Mouse (Mus musculus): ENCODE data around the gene Mc3r.

Gene Mc3r

GRCm38 (mm10) chr2:172248106-172248764 is at the start of gene Mc3r:
Mc3r (plus strand) TSS chr2:172248492.
- DNase-seq (ENCODE audit: inconsistent ontology term) = peak; percentile 37

GRCm38 (mm10) chr2:172201998-172202780 is 46.1 kb upstream of the Mc3r start:
- no peak for DNase-seq (ENCODE audit: inconsistent ontology term)

GRCm38 (mm10) chr2:172207003-172207402 is 41.3 kb upstream of the Mc3r start:
- DNase-seq (ENCODE audit: inconsistent ontology term) = peak; percentile 44

GRCm38 (mm10) chr2:172213480-172213879 is 34.8 kb upstream of the Mc3r start:
- no peak for DNase-seq (ENCODE audit: inconsistent ontology term)

- DNase-seq (ENCODE audit: inconsistent ontology term) = no peak
Measured at GRCm38 (mm10) chr2:172214336-172214735, 34.0 kb upstream of the Mc3r start.

- DNase-seq (ENCODE audit: inconsistent ontology term) = peak; percentile 56
Measured at GRCm38 (mm10) chr2:172215508-172216162, 32.7 kb upstream of the Mc3r start.

GRCm38 (mm10) chr2:172216163-172216915 is 32.0 kb upstream of the Mc3r start:
- DNase-seq (ENCODE audit: inconsistent ontology term) = no peak

- no peak for DNase-seq (ENCODE audit: inconsistent ontology term)
Measured at GRCm38 (mm10) chr2:172217886-172218285, 30.4 kb upstream of the Mc3r start.

GRCm38 (mm10) chr2:172219186-172219585 is 29.1 kb upstream of the Mc3r start:
- no peak for DNase-seq (ENCODE audit: inconsistent ontology term)

- peak; percentile 42 for DNase-seq (ENCODE audit: inconsistent ontology term)
Measured at GRCm38 (mm10) chr2:172221656-172222393, 26.5 kb upstream of the Mc3r start.

- no peak for DNase-seq (ENCODE audit: inconsistent ontology term)
Measured at GRCm38 (mm10) chr2:172222394-172222785, 25.9 kb upstream of the Mc3r start.

- DNase-seq (ENCODE audit: inconsistent ontology term) = no peak
Measured at GRCm38 (mm10) chr2:172222891-172223290, 25.4 kb upstream of the Mc3r start.

- no peak for DNase-seq (ENCODE audit: inconsistent ontology term)
Measured at GRCm38 (mm10) chr2:172223451-172224200, 24.7 kb upstream of the Mc3r start.

- peak; percentile 26 for DNase-seq (ENCODE audit: inconsistent ontology term)
Measured at GRCm38 (mm10) chr2:172226945-172227344, 21.3 kb upstream of the Mc3r start.

- DNase-seq (ENCODE audit: inconsistent ontology term) = no peak
Measured at GRCm38 (mm10) chr2:172227808-172228207, 20.5 kb upstream of the Mc3r start.

GRCm38 (mm10) chr2:172229190-172229589 is 19.1 kb upstream of the Mc3r start:
- DNase-seq (ENCODE audit: inconsistent ontology term) = no peak

GRCm38 (mm10) chr2:172230126-172230525 is 18.2 kb upstream of the Mc3r start:
- DNase-seq (ENCODE audit: inconsistent ontology term) = no peak

GRCm38 (mm10) chr2:172238220-172238619 is 10.1 kb upstream of the Mc3r start:
- no peak for DNase-seq (ENCODE audit: inconsistent ontology term)

GRCm38 (mm10) chr2:172241031-172241430 is 7.3 kb upstream of the Mc3r start:
- DNase-seq (ENCODE audit: inconsistent ontology term) = peak; percentile 40

- DNase-seq (ENCODE audit: inconsistent ontology term) = no peak
Measured at GRCm38 (mm10) chr2:172245497-172245896, 2.8 kb upstream of the Mc3r start.

All from Muller cell, postnatal 12 days (primary cell).